Mouse (Mus musculus): ENCODE measurements around the gene Mecom. TPM values are rescaled to one million over a fixed set of nuclear protein-coding genes. Genes with fewer than 3 reads are reported as not detected.

Mecom gene
- polyA plus RNA-seq, 1 experiment from 2014 or later = 89.3 TPM

DNA sequence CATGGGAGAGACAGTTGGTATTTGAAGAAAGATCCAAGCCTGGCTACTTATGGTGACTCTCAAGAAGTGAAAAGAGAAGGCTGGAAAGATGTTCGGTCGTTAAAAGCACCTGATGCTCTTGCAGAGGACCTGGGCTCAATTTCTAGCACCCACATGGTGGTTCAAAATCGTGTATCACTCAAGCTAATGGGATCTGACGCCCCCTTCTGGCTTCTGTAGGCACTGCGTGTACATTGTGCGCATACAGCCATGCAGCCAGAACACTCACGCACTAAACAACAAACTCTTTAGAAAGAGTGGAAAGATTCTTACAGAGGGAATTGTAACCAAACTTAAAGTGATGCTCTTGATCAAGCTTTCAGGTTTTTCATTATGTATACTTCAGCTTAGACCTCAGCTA, 550.7 kb downstream of the Mecom start:
- 0 out of 2 replicates have a peak, but pooled peaks cover 3% of the 10 kb centered on the region for H3K4me1 ChIP-seq (ENCODE audit: control insufficient read depth, insufficient read depth, low read length)
- no peak overlapping the region for H3K4me2 ChIP-seq (replicated peaks; ENCODE audit: low read depth, low read length)
- no peaks in the 10 kb centered on the region for H3K9me3 ChIP-seq (ENCODE audit: control insufficient read depth, low read length)
- peaks cover 2% of the 10 kb centered on the region; the same call in 1 of the 2 replicates for H3K36me3 ChIP-seq (ENCODE audit: control insufficient read depth, insufficient read depth, low read length)
- no peak for ATAC-seq (ENCODE audit: low FRiP score, low TSS enrichment)
- H3K4me3 ChIP-seq (ENCODE audit: low read length) = no peak overlapping the region
- no peak overlapping the region for H3K27ac ChIP-seq (ENCODE audit: low read depth, low read length)
- no peaks in the 10 kb centered on the region for H3K27me3 ChIP-seq (ENCODE audit: control insufficient read depth, insufficient read depth, low read length)
- WGBS = 86% methylated on average over 7 of the region's 7 CpGs
- H3K9ac ChIP-seq (ENCODE audit: low read depth, low read length) = no peak overlapping the region

GRCm38 (mm10) chr3:29993346-29993745, 554.5 kb downstream of the Mecom start:
- H3K4me2 ChIP-seq (replicated peaks; ENCODE audit: low read depth, low read length) = no peak overlapping the region
- H3K36me3 ChIP-seq (ENCODE audit: control insufficient read depth, insufficient read depth, low read length) = peaks cover 2% of the 10 kb centered on the region; the same call in 1 of the 2 replicates
- H3K9me3 ChIP-seq (ENCODE audit: control insufficient read depth, low read length) = no peaks in the 10 kb centered on the region
- H3K4me3 ChIP-seq (ENCODE audit: low read length) = no peak overlapping the region
- H3K4me1 ChIP-seq (ENCODE audit: control insufficient read depth, insufficient read depth, low read length) = no peaks in the 10 kb centered on the region
- no peaks in the 10 kb centered on the region for H3K27me3 ChIP-seq (ENCODE audit: control insufficient read depth, insufficient read depth, low read length)
- no peak overlapping the region for H3K9ac ChIP-seq (ENCODE audit: low read depth, low read length)
- WGBS = 78% methylated on average over 10 of the region's 10 CpGs
- no peak for ATAC-seq (ENCODE audit: low FRiP score, low TSS enrichment)
- H3K27ac ChIP-seq (ENCODE audit: low read depth, low read length) = no peak overlapping the region

DNA sequence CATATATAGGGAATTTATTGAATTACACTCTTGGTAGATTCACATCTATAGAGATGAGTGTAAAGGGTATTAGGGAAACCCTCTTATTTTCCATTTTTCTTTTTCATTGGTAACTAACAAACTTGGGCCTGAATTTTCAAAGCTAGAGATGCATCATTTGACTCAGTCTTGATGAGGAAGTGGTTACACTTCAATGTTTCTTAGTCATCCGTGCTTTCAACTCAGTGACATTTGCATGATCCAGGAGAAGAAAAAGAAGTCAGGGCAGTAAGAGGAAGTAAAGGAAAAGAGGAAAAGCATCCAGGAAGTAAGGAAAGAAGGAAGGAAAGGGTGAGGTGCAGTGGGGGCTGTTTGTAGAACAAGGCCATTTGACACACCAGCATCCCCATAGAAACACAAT, 556.3 kb downstream of the Mecom start:
- peaks cover 7% of the 10 kb centered on the region for H3K36me3 ChIP-seq (ENCODE audit: control insufficient read depth, insufficient read depth, low read length)
- H3K27me3 ChIP-seq (ENCODE audit: control insufficient read depth, insufficient read depth, low read length) = no peaks in the 10 kb centered on the region
- no peak overlapping the region for H3K4me2 ChIP-seq (replicated peaks; ENCODE audit: low read depth, low read length)
- H3K4me3 ChIP-seq (ENCODE audit: low read length) = no peak overlapping the region
- no peaks in the 10 kb centered on the region for H3K4me1 ChIP-seq (ENCODE audit: control insufficient read depth, insufficient read depth, low read length)
- ATAC-seq (ENCODE audit: low FRiP score, low TSS enrichment) = no peak
- 68% methylated on average over 1 of the region's 1 CpGs for WGBS
- H3K27ac ChIP-seq (ENCODE audit: low read depth, low read length) = no peak overlapping the region
- H3K9me3 ChIP-seq (ENCODE audit: control insufficient read depth, low read length) = no peaks in the 10 kb centered on the region
- no peak overlapping the region for H3K9ac ChIP-seq (ENCODE audit: low read depth, low read length)

DNA sequence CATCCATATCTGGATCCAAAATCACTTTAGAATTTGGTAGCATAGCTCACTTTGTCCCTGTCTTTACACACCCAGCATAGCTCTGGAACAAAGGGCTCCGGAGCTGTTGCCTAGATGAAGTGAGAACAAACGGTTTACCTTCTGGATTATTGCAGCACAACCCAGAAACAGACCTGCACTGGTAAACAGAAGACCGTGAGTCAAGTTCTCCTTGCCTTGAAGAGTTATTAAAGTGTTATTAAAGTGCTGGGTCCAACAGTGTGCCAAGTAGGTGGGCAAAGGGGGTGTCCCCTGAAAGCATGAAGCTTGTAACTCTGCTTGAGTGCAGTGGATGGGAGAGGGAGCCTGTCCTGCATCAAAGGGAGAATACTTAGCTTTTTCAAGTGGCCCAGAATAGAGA, 563.4 kb downstream of the Mecom start:
- ATAC-seq (ENCODE audit: low FRiP score, low TSS enrichment) = no peak
- 62% methylated on average over 3 of the region's 3 CpGs for WGBS
- no peaks in the 10 kb centered on the region for H3K27me3 ChIP-seq (ENCODE audit: control insufficient read depth, insufficient read depth, low read length)

DNA sequence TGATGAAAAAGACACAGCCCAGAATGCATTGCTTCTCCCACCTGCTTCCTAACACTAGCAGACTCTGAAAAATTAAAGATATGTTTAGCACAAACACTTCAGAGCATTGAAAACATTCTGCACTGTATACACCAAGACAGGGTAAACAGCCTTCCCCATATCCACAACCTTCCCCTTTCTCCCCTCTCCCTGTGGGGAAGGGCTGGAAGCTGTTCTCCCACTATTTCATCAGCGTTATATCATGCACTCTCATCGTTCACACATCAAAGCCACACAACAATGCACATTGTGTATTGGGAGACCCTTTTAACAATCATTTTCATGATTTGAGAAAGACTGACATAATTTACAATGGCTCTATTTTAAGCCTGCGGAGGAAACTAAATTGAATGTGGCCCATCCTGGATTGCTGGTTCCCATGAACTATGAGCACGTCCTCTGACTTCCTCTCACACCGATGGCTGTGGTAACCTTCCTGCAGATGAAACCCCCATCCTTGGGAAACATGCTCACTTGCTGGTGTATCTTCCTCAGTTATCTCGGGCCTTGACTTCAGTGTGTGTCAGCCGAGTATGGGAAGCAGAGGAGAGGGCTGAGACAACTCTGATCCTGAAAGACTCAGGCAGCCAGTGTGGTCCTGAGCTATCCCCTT, 566.4 kb downstream of the Mecom start:
- no peak for ATAC-seq (ENCODE audit: low FRiP score, low TSS enrichment)
- no peaks in the 10 kb centered on the region for H3K27me3 ChIP-seq (ENCODE audit: control insufficient read depth, insufficient read depth, low read length)
- no peak overlapping the region for H3K4me3 ChIP-seq (ENCODE audit: low read length)
- no peak overlapping the region for H3K9ac ChIP-seq (ENCODE audit: low read depth, low read length)
- 74% methylated on average over 7 of the region's 7 CpGs for WGBS
- H3K9me3 ChIP-seq (ENCODE audit: control insufficient read depth, low read length) = no peaks in the 10 kb centered on the region
- peaks cover 26% of the 10 kb centered on the region for H3K36me3 ChIP-seq (ENCODE audit: control insufficient read depth, insufficient read depth, low read length)
- H3K27ac ChIP-seq (ENCODE audit: low read depth, low read length) = no peak overlapping the region
- H3K4me2 ChIP-seq (replicated peaks; ENCODE audit: low read depth, low read length) = no peak overlapping the region
- H3K4me1 ChIP-seq (ENCODE audit: control insufficient read depth, insufficient read depth, low read length) = no peaks in the 10 kb centered on the region

More for the DNA sequence above, 563.4 kb downstream of the Mecom start:
- Histone ChIP-seq H3K4me1 (ENCODE audit: control insufficient read depth, insufficient read depth, low read length) (no peaks in the 10 kb centered on the region), H3K4me2 (replicated peaks; ENCODE audit: low read depth, low read length) (no peak overlapping the region), H3K36me3 (ENCODE audit: control insufficient read depth, insufficient read depth, low read length) (peaks cover 25% of the 10 kb centered on the region), H3K9ac (ENCODE audit: low read depth, low read length) (no peak overlapping the region), H3K4me3 (ENCODE audit: low read length) (no peak overlapping the region), H3K27ac (ENCODE audit: low read depth, low read length) (no peak overlapping the region), H3K9me3 (ENCODE audit: control insufficient read depth, low read length) (no peaks in the 10 kb centered on the region)

GRCm38 (mm10) chr3:29980531-29980930, 567.3 kb downstream of the Mecom start:
- Histone ChIP-seq H3K27me3 (ENCODE audit: control insufficient read depth, insufficient read depth, low read length) (no peaks in the 10 kb centered on the region), H3K4me1 (ENCODE audit: control insufficient read depth, insufficient read depth, low read length) (no peaks in the 10 kb centered on the region), H3K4me2 (replicated peaks; ENCODE audit: low read depth, low read length) (no peak overlapping the region), H3K4me3 (ENCODE audit: low read length) (no peak overlapping the region), H3K9me3 (ENCODE audit: control insufficient read depth, low read length) (no peaks in the 10 kb centered on the region), H3K36me3 (ENCODE audit: control insufficient read depth, insufficient read depth, low read length) (peaks cover 26% of the 10 kb centered on the region; the same call in 1 of the 2 replicates), H3K27ac (ENCODE audit: low read depth, low read length) (no peak overlapping the region), H3K9ac (ENCODE audit: low read depth, low read length) (no peak overlapping the region)
- no peak for ATAC-seq (ENCODE audit: low FRiP score, low TSS enrichment)
- WGBS = 93% methylated on average over 9 of the region's 9 CpGs

- no peak overlapping the region for H3K27ac ChIP-seq (ENCODE audit: low read depth, low read length)
- no peaks in the 10 kb centered on the region for H3K27me3 ChIP-seq (ENCODE audit: control insufficient read depth, insufficient read depth, low read length)
- no peak for ATAC-seq (ENCODE audit: low FRiP score, low TSS enrichment)
- no peak overlapping the region for H3K4me3 ChIP-seq (ENCODE audit: low read length)
- H3K4me2 ChIP-seq (replicated peaks; ENCODE audit: low read depth, low read length) = no peak overlapping the region
- H3K36me3 ChIP-seq (ENCODE audit: control insufficient read depth, insufficient read depth, low read length) = peaks cover 20% of the 10 kb centered on the region; the same call in 1 of the 2 replicates
- 70% methylated on average over 4 of the region's 4 CpGs for WGBS
- H3K9ac ChIP-seq (ENCODE audit: low read depth, low read length) = no peak overlapping the region
- H3K9me3 ChIP-seq (ENCODE audit: control insufficient read depth, low read length) = no peaks in the 10 kb centered on the region
- no peaks in the 10 kb centered on the region for H3K4me1 ChIP-seq (ENCODE audit: control insufficient read depth, insufficient read depth, low read length)
Observed at GRCm38 (mm10) chr3:29976580-29976979, 571.2 kb downstream of the Mecom start.

- no peaks in the 10 kb centered on the region for H3K4me1 ChIP-seq (ENCODE audit: control insufficient read depth, insufficient read depth, low read length)
- H3K27ac ChIP-seq (ENCODE audit: low read depth, low read length) = no peak overlapping the region
- H3K27me3 ChIP-seq (ENCODE audit: control insufficient read depth, insufficient read depth, low read length) = no peaks in the 10 kb centered on the region
- WGBS = 79% methylated on average over 11 of the region's 11 CpGs
- H3K9ac ChIP-seq (ENCODE audit: low read depth, low read length) = no peak overlapping the region
- no peak overlapping the region for H3K4me3 ChIP-seq (ENCODE audit: low read length)
- H3K4me2 ChIP-seq (replicated peaks; ENCODE audit: low read depth, low read length) = no peak overlapping the region
- H3K36me3 ChIP-seq (ENCODE audit: control insufficient read depth, insufficient read depth, low read length) = peaks cover 7% of the 10 kb centered on the region
- H3K9me3 ChIP-seq (ENCODE audit: control insufficient read depth, low read length) = no peaks in the 10 kb centered on the region
- ATAC-seq (ENCODE audit: low FRiP score, low TSS enrichment) = no peak
Observed at GRCm38 (mm10) chr3:29968433-29968949, 579.3 kb downstream of the Mecom start.

DNA sequence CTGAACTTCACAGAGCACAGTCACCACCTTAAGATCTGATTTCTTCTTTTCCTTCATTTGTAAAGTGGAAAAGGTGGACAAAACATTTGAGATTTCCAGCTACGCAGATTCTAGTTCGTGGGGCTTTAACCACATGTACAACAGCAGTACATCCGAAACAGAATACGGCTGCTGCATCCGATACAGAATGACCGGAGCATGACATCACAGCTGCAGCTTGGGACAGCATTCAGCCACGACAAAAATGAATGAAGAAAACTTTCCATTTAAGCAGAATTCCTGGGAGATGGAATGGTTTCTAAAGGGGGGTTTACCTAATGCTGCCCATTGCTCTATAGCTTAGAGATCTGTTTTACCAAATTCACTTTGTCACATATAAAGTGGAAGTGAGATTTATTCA, 583.9 kb downstream of the Mecom start:
- no peak for ATAC-seq (ENCODE audit: low FRiP score, low TSS enrichment)
- H3K4me3 ChIP-seq (ENCODE audit: low read length) = no peak overlapping the region
- no peak overlapping the region for H3K27ac ChIP-seq (ENCODE audit: low read depth, low read length)
- peaks cover 28% of the 10 kb centered on the region for H3K36me3 ChIP-seq (ENCODE audit: control insufficient read depth, insufficient read depth, low read length)
- 76% methylated on average over 7 of the region's 7 CpGs for WGBS
- H3K4me1 ChIP-seq (ENCODE audit: control insufficient read depth, insufficient read depth, low read length) = no peaks in the 10 kb centered on the region
- no peak overlapping the region for H3K9ac ChIP-seq (ENCODE audit: low read depth, low read length)
- no peak overlapping the region for H3K4me2 ChIP-seq (replicated peaks; ENCODE audit: low read depth, low read length)
- H3K9me3 ChIP-seq (ENCODE audit: control insufficient read depth, low read length) = no peaks in the 10 kb centered on the region
- no peaks in the 10 kb centered on the region for H3K27me3 ChIP-seq (ENCODE audit: control insufficient read depth, insufficient read depth, low read length)

Data from kidney, embryonic 14.5 days (tissue).